Mouse (Mus musculus): Measurements from ENCODE around the gene Bcor.

GRCm38 (mm10) chrX:11988191-11988896 lies 171.8 kb downstream of the Bcor start:
- TF ChIP-seq FLI1 (IDR thresholded peaks at IDR 0.05; ENCODE audit: low read length) = no peak
- TF ChIP-seq GATA1 (IDR thresholded peaks at IDR 0.05; ENCODE audit: borderline replicate concordance, low read length) = no peak
